Comparison of ENCODE assay signal across 8 mouse cellular contexts in genomic region chr2:116216418-116216817, GRCm38 (mm10).
DNase-seq lines count a peak whose midpoint lies in the region; ATAC-seq and TF ChIP-seq lines count a peak whose summit lies in the region.
"Had no signal": no experiment of that assay in that cellular context is flagged by ENCODE, and none has a peak within 500 bp of the region (broad histone marks: within the 10 kb centered on the region; RNA-seq: fewer than 3 reads in every experiment).

No protein-coding gene starts in this region.

- in situ Hi-C loops in CH12.LX (cut with MboI; ENCODE audit: low pct_ligation_motif_present, low pct_unique_long_range_greater_than_20kb, low sequenced_read_pairs), result no loop called here

- TF ChIP-seq RAD21 in CH12.LX (IDR thresholded peaks at IDR 0.05; ENCODE audit: low read depth, low read length), result no peak; the same call in 1 of the 2 replicates

- TF ChIP-seq CTCF in CH12.LX (conservative IDR thresholded peaks at IDR 0.05 in 1 of 2, IDR thresholded peaks at IDR 0.05 in 1 of 2; ENCODE audit: low read depth in 2 of 2, low read length in 2 of 2), result no peak

- H3K9me3 ChIP-seq in CH12.LX (replicated peaks; ENCODE audit: low read length), result peaks cover 15% of the 10 kb centered on the region
- no peaks in the 10 kb centered on the region for H3K9me3 ChIP-seq in midbrain, embryonic 14.5 days (ENCODE audit: control insufficient read depth, low read length)
- H3K9me3 ChIP-seq: liver, embryonic 13.5 days had no signal

- H3K27ac ChIP-seq in CH12.LX (ENCODE audit: insufficient read depth, low read depth), result no peak overlapping the region
- no peak overlapping the region for H3K27ac ChIP-seq in midbrain, embryonic 14.5 days (replicated peaks; ENCODE audit: low read depth, low read length)
- H3K27ac ChIP-seq: liver, embryonic 13.5 days had no signal

- no peaks in the 10 kb centered on the region for H3K36me3 ChIP-seq in CH12.LX (replicated peaks in 1 of 2; ENCODE audit: control insufficient read depth in 1 of 2, insufficient read depth in 1 of 2, low read length in 1 of 2)
- H3K36me3 ChIP-seq in midbrain, embryonic 14.5 days (ENCODE audit: control insufficient read depth, insufficient read depth, low read length), result no peaks in the 10 kb centered on the region
- H3K36me3 ChIP-seq: liver, embryonic 13.5 days had no signal

- H3K79me2 ChIP-seq in CH12.LX (replicated peaks; ENCODE audit: control insufficient read depth, extremely low read depth, insufficient read depth, poor library complexity, severe bottlenecking), result no peaks in the 10 kb centered on the region

- no peaks in the 10 kb centered on the region for H3K27me3 ChIP-seq in CH12.LX (replicated peaks)
- no peaks in the 10 kb centered on the region for H3K27me3 ChIP-seq in midbrain, embryonic 14.5 days (ENCODE audit: control insufficient read depth, insufficient read depth, low read length)
- H3K27me3 ChIP-seq: liver, embryonic 13.5 days had no signal

- no peak for TF ChIP-seq POLR2A in CH12.LX (IDR thresholded peaks at IDR 0.05; ENCODE audit: low read depth, low read length)

- H3K4me3 ChIP-seq in CH12.LX (replicated peaks in 1 of 3; ENCODE audit: low read depth in 2 of 3, low read length in 2 of 3, poor library complexity in 1 of 3), result no peak overlapping the region
- H3K4me3 ChIP-seq in midbrain, embryonic 14.5 days (replicated peaks; ENCODE audit: low read depth, low read length), result no peak overlapping the region
- H3K4me3 ChIP-seq: liver, embryonic 13.5 days had no signal

- no peak for TF ChIP-seq EP300 in CH12.LX (IDR thresholded peaks at IDR 0.05; ENCODE audit: low read length)

- ATAC-seq in midbrain, embryonic 14.5 days (ENCODE audit: low FRiP score, low TSS enrichment), result no peak

- no peak overlapping the region for H3K4me2 ChIP-seq in CH12.LX (ENCODE audit: insufficient read depth, low read depth, poor library complexity, severe bottlenecking)
- no peak overlapping the region for H3K4me2 ChIP-seq in midbrain, embryonic 14.5 days (ENCODE audit: low read length)
- H3K4me2 ChIP-seq: liver, embryonic 13.5 days had no signal

- peak; percentile 35 for DNase-seq in kidney, adult 9 months
- DNase-seq in kidney, adult 11 months, result no peak
- DNase-seq in CH12.LX (ENCODE audit: extremely low read depth), result peak; percentile 0
- peak; percentile 22 for DNase-seq in WW6 (ENCODE audit: low read depth, low spot score)
- peak; percentile 16 to 66 for DNase-seq in kidney, postnatal 36 days
- no peak for DNase-seq in yolk sac, embryonic 10.5 days (ENCODE audit: low spot score)
- no peak for DNase-seq in midbrain, embryonic 14.5 days
- DNase-seq: liver, embryonic 13.5 days had no signal

- 84% methylated on average over 7 of the region's 7 CpGs for WGBS in midbrain, embryonic 14.5 days

- dilution Hi-C loops in CH12.LX (cut with MboI; ENCODE audit: extremely low pct_ligation_motif_present, extremely low pct_unique_long_range_greater_than_20kb, low sequenced_read_pairs), result no loop called here

- no peak overlapping the region for H3K9ac ChIP-seq in CH12.LX (ENCODE audit: insufficient read depth, low read depth)
- no peak overlapping the region for H3K9ac ChIP-seq in midbrain, embryonic 14.5 days (replicated peaks; ENCODE audit: low read length)
- H3K9ac ChIP-seq: liver, embryonic 13.5 days had no signal

- no peaks in the 10 kb centered on the region for H3K4me1 ChIP-seq in CH12.LX (ENCODE audit: control insufficient read depth in 1 of 2, insufficient read depth in 2 of 2)
- no peaks in the 10 kb centered on the region for H3K4me1 ChIP-seq in midbrain, embryonic 14.5 days (ENCODE audit: control insufficient read depth, insufficient read depth, low read length)
- H3K4me1 ChIP-seq: liver, embryonic 13.5 days had no signal

TF ChIP-seq in CH12.LX, 34 proteins besides CTCF, POLR2A, EP300 and RAD21:
- no peak for TF ChIP-seq UBTF (IDR thresholded peaks at IDR 0.05; ENCODE audit: low read depth, low read length)
- no peak for TF ChIP-seq JUND (conservative IDR thresholded peaks at IDR 0.05; ENCODE audit: low read depth, low read length)
- no peak for TF ChIP-seq JUN (IDR thresholded peaks at IDR 0.05; ENCODE audit: insufficient read depth, low read depth, low read length)
- no peak for TF ChIP-seq SMC3 (IDR thresholded peaks at IDR 0.05; ENCODE audit: low read depth, low read length)
- TF ChIP-seq ELF1 (IDR thresholded peaks at IDR 0.05; ENCODE audit: low read depth, low read length), result no peak
- no peak for TF ChIP-seq TBP (conservative IDR thresholded peaks at IDR 0.05; ENCODE audit: low read depth, low read length)
- no peak for TF ChIP-seq TCF12 (IDR thresholded peaks at IDR 0.05; ENCODE audit: low read depth, low read length)
- no peak for TF ChIP-seq ZKSCAN1 (IDR thresholded peaks at IDR 0.05; ENCODE audit: borderline replicate concordance, low read depth, low read length)
- no peak for TF ChIP-seq BHLHE40 (IDR thresholded peaks at IDR 0.05; ENCODE audit: low read depth, low read length)
- no peak for TF ChIP-seq USF1 (IDR thresholded peaks at IDR 0.05; ENCODE audit: low read depth, low read length)
- TF ChIP-seq MEF2A (IDR thresholded peaks at IDR 0.05; ENCODE audit: borderline replicate concordance, low read depth, low read length), result no peak
- no peak for TF ChIP-seq CHD2 (IDR thresholded peaks at IDR 0.05; ENCODE audit: low read length)
- TF ChIP-seq E2F4 (IDR thresholded peaks at IDR 0.05; ENCODE audit: insufficient replicate concordance, low read depth, low read length), result no peak
- no peak for TF ChIP-seq ETS1 (conservative IDR thresholded peaks at IDR 0.05; ENCODE audit: low read depth, low read length)
- TF ChIP-seq SIN3A (IDR thresholded peaks at IDR 0.05; ENCODE audit: low read length), result no peak
- no peak for TF ChIP-seq USF2 (conservative IDR thresholded peaks at IDR 0.05; ENCODE audit: low read depth, low read length)
- TF ChIP-seq ZC3H11A (IDR thresholded peaks at IDR 0.05; ENCODE audit: low read depth, low read length), result no peak
- no peak for TF ChIP-seq NELFE (IDR thresholded peaks at IDR 0.05; ENCODE audit: low read depth, low read length)

Comparison
In these comparisons a context has a peak if more than half of its experiments do, and no peak if none do; other contexts are left out.
1. DNase-seq: peak in kidney, adult 9 months (single experiment), CH12.LX (single experiment), WW6 (single experiment) and kidney, postnatal 36 days (2 of 2); none in kidney, adult 11 months (single experiment), yolk sac, embryonic 10.5 days (single experiment) and midbrain, embryonic 14.5 days (single experiment).